Mouse (Mus musculus): ENCODE data around the gene Atoh7.
"Not testable (repeated sequence)": the region's sequence is repeated elsewhere in the genome, so short reads cannot be mapped to it uniquely, and the experiment has no call there.

Atoh7 gene

GRCm38 (mm10) chr10:63099521-63099920 lies at the start of gene Atoh7:
Atoh7 (plus strand) TSS chr10:63099651.
- DNase-seq (ENCODE audit: low read depth, low spot score), result no peak

GRCm38 (mm10) chr10:63051267-63051666 lies 48.2 kb upstream of the Atoh7 start:
- DNase-seq (ENCODE audit: low read depth, low spot score), result no peak

- no peak for DNase-seq (ENCODE audit: low read depth, low spot score)
Observed at GRCm38 (mm10) chr10:63052011-63052410, 47.4 kb upstream of the Atoh7 start.

- no peak for DNase-seq (ENCODE audit: low read depth, low spot score)
Observed at GRCm38 (mm10) chr10:63053007-63053406, 46.4 kb upstream of the Atoh7 start.

- not testable (repeated sequence) for DNase-seq (ENCODE audit: low read depth, low spot score)
Observed at GRCm38 (mm10) chr10:63054071-63054470, 45.4 kb upstream of the Atoh7 start.

- no peak for DNase-seq (ENCODE audit: low read depth, low spot score)
Observed at GRCm38 (mm10) chr10:63054586-63054985, 44.9 kb upstream of the Atoh7 start.

- no peak for DNase-seq (ENCODE audit: low read depth, low spot score)
Observed at GRCm38 (mm10) chr10:63056966-63057750, 42.3 kb upstream of the Atoh7 start.

GRCm38 (mm10) chr10:63059862-63060261 lies 39.6 kb upstream of the Atoh7 start, which contains the start of gene Pbld1:
Pbld1 (plus strand) TSS chr10:63060162.
- no peak for DNase-seq (ENCODE audit: low read depth, low spot score)

- no peak for DNase-seq (ENCODE audit: low read depth, low spot score)
Observed at GRCm38 (mm10) chr10:63060406-63060805, 39.0 kb upstream of the Atoh7 start.

- no peak for DNase-seq (ENCODE audit: low read depth, low spot score)
Observed at GRCm38 (mm10) chr10:63061266-63061665, 38.2 kb upstream of the Atoh7 start.

GRCm38 (mm10) chr10:63062696-63063095 lies 36.8 kb upstream of the Atoh7 start:
- no peak for DNase-seq (ENCODE audit: low read depth, low spot score)

- no peak for DNase-seq (ENCODE audit: low read depth, low spot score)
Observed at GRCm38 (mm10) chr10:63063365-63063764, 36.1 kb upstream of the Atoh7 start.

- DNase-seq (ENCODE audit: low read depth, low spot score), result no peak
Observed at GRCm38 (mm10) chr10:63064516-63064915, 34.9 kb upstream of the Atoh7 start.

GRCm38 (mm10) chr10:63065561-63065960 lies 33.9 kb upstream of the Atoh7 start:
- no peak for DNase-seq (ENCODE audit: low read depth, low spot score)

- no peak for DNase-seq (ENCODE audit: low read depth, low spot score)
Observed at GRCm38 (mm10) chr10:63065988-63066387, 33.5 kb upstream of the Atoh7 start.

GRCm38 (mm10) chr10:63086304-63086703 lies 13.1 kb upstream of the Atoh7 start:
- no peak for DNase-seq (ENCODE audit: low read depth, low spot score)

GRCm38 (mm10) chr10:63089103-63089757 lies 10.2 kb upstream of the Atoh7 start:
- DNase-seq (ENCODE audit: low read depth, low spot score), result no peak

GRCm38 (mm10) chr10:63089758-63090571 lies 9.5 kb upstream of the Atoh7 start:
- no peak for DNase-seq (ENCODE audit: low read depth, low spot score)

GRCm38 (mm10) chr10:63091915-63092314 lies 7.5 kb upstream of the Atoh7 start:
- no peak for DNase-seq (ENCODE audit: low read depth, low spot score)

GRCm38 (mm10) chr10:63092616-63093550 lies 6.6 kb upstream of the Atoh7 start:
- DNase-seq (ENCODE audit: low read depth, low spot score), result no peak

- no peak for DNase-seq (ENCODE audit: low read depth, low spot score)
Observed at GRCm38 (mm10) chr10:63096757-63097156, 2.7 kb upstream of the Atoh7 start.

All from c-Kit-negative CD71-positive TER-119-positive erythroid progenitor cells, embryonic 14.5 days (primary cell).